ENCODE assay signal across 9 mouse cellular contexts in genomic region chr2:174463370-174463769, GRCm38 (mm10). TPM values are rescaled to one million over a fixed set of nuclear protein-coding genes. Genes with fewer than 3 reads are reported as not detected.
DNase-seq lines count a peak whose midpoint lies in the region; ATAC-seq lines count a peak whose summit lies in the region.
"Had no signal": no experiment of that assay in that cellular context is flagged by ENCODE, and none has a peak within 500 bp of the region (broad histone marks: within the 10 kb centered on the region; RNA-seq: fewer than 3 reads in every experiment).

No protein-coding gene starts in this region.

- H3K4me1 ChIP-seq in kidney, embryonic 16.5 days (ENCODE audit: insufficient read depth, low read length) = peaks cover 10% of the 10 kb centered on the region
- H3K4me1 ChIP-seq in forebrain, embryonic 15.5 days = peaks cover 11% of the 10 kb centered on the region
- peaks cover 14% of the 10 kb centered on the region for H3K4me1 ChIP-seq in limb, embryonic 13.5 days
- peaks cover 18% of the 10 kb centered on the region for H3K4me1 ChIP-seq in neural tube, embryonic 15.5 days

- peak overlapping the region; percentile 77 for H3K4me2 ChIP-seq in kidney, embryonic 16.5 days (replicated peaks; ENCODE audit: low read depth, low read length)
- H3K4me2 ChIP-seq in forebrain, embryonic 15.5 days (replicated peaks) = peak overlapping the region; percentile 89
- peak overlapping the region; percentile 97 for H3K4me2 ChIP-seq in limb, embryonic 13.5 days (replicated peaks)
- peak overlapping the region; percentile 95 for H3K4me2 ChIP-seq in neural tube, embryonic 15.5 days

- no peak for DNase-seq in kidney, adult 9 months
- DNase-seq in NIH3T3 (ENCODE audit: low read depth) = peak; percentile 6
- DNase-seq in adrenal gland, postnatal 25 days = no peak
- DNase-seq in left cerebral cortex, adult 11 months (ENCODE audit: low spot score) = no peak

- peak overlapping the region; percentile 76 for H3K27ac ChIP-seq in kidney, embryonic 16.5 days (ENCODE audit: low read length)
- no peak overlapping the region for H3K27ac ChIP-seq in forebrain, embryonic 15.5 days (replicated peaks)
- H3K27ac ChIP-seq in limb, embryonic 13.5 days = no peak overlapping the region; the same call in 1 of the 2 replicates
- peak overlapping the region; percentile 85 for H3K27ac ChIP-seq in neural tube, embryonic 15.5 days (replicated peaks)

- WGBS in kidney, embryonic 16.5 days = 38% methylated on average over 10 of the region's 10 CpGs
- WGBS in forebrain, embryonic 15.5 days = 38% methylated on average over 10 of the region's 10 CpGs
- 36% methylated on average over 10 of the region's 10 CpGs for WGBS in limb, embryonic 13.5 days
- WGBS in neural tube, embryonic 15.5 days = 40% methylated on average over 10 of the region's 10 CpGs

- peak; percentile 53 for ATAC-seq in kidney, embryonic 16.5 days (ENCODE audit: low FRiP score, low TSS enrichment)
- ATAC-seq in forebrain, embryonic 15.5 days (replicated peaks) = peak; percentile 46
- ATAC-seq in limb, embryonic 13.5 days (ENCODE audit: low FRiP score, low read depth) = peak; percentile 20; the same call in 1 of the 2 replicates
- peak; percentile 51; the same call in 1 of the 2 replicates for ATAC-seq in neural tube, embryonic 15.5 days (ENCODE audit: low FRiP score)

- no peaks in the 10 kb centered on the region for H3K9me3 ChIP-seq in kidney, embryonic 16.5 days (ENCODE audit: low read length)
- H3K9me3 ChIP-seq in forebrain, embryonic 15.5 days = no peaks in the 10 kb centered on the region
- no peaks in the 10 kb centered on the region for H3K9me3 ChIP-seq in limb, embryonic 13.5 days
- no peaks in the 10 kb centered on the region for H3K9me3 ChIP-seq in neural tube, embryonic 15.5 days (replicated peaks)

- peak overlapping the region; percentile 91 for H3K9ac ChIP-seq in kidney, embryonic 16.5 days (replicated peaks; ENCODE audit: low read length)
- peak overlapping the region; percentile 87 for H3K9ac ChIP-seq in forebrain, embryonic 15.5 days (replicated peaks)
- H3K9ac ChIP-seq in limb, embryonic 13.5 days = peak overlapping the region; percentile 83
- peak overlapping the region; percentile 89 for H3K9ac ChIP-seq in neural tube, embryonic 15.5 days (replicated peaks)

- H3K27me3 ChIP-seq in kidney, embryonic 16.5 days (ENCODE audit: insufficient read depth, low read length) = no peaks in the 10 kb centered on the region
- H3K27me3 ChIP-seq in forebrain, embryonic 15.5 days = no peaks in the 10 kb centered on the region
- no peaks in the 10 kb centered on the region for H3K27me3 ChIP-seq in limb, embryonic 13.5 days
- no peaks in the 10 kb centered on the region for H3K27me3 ChIP-seq in neural tube, embryonic 15.5 days (replicated peaks)

- peak overlapping the region; percentile 76 for H3K4me3 ChIP-seq in kidney, embryonic 16.5 days (ENCODE audit: low read length)
- peak overlapping the region; percentile 93 for H3K4me3 ChIP-seq in forebrain, embryonic 15.5 days
- peak overlapping the region; percentile 87 for H3K4me3 ChIP-seq in limb, embryonic 13.5 days
- peak overlapping the region; percentile 94 for H3K4me3 ChIP-seq in neural tube, embryonic 15.5 days (replicated peaks)

- peaks cover 47% of the 10 kb centered on the region for H3K36me3 ChIP-seq in kidney, embryonic 16.5 days (ENCODE audit: insufficient read depth, low read length)
- H3K36me3 ChIP-seq in forebrain, embryonic 15.5 days = peaks cover 39% of the 10 kb centered on the region
- peaks cover 60% of the 10 kb centered on the region for H3K36me3 ChIP-seq in limb, embryonic 13.5 days
- H3K36me3 ChIP-seq in neural tube, embryonic 15.5 days = peaks cover 45% of the 10 kb centered on the region

RNA-seq across cellular contexts. Expression of gene Atp5e, which starts 0.5 kb away (rescaled TPM):
- 700 and 708 TPM in 2 replicates for polyA plus RNA-seq in kidney, embryonic 16.5 days (2015; fragmentation: Nextera tagmentation; extraction: Ambion mirVana)
- polyA plus RNA-seq in forebrain, embryonic 15.5 days (2015; fragmentation: Nextera tagmentation; extraction: Ambion mirVana) = 668 and 672 TPM in 2 replicates
- 765 and 779 TPM in 2 replicates for polyA plus RNA-seq in limb, embryonic 13.5 days (2015; fragmentation: Nextera tagmentation; extraction: Ambion mirVana)
- 758 and 902 TPM in 2 replicates for polyA plus RNA-seq in neural tube, embryonic 15.5 days (2015; fragmentation: Nextera tagmentation; extraction: Ambion mirVana)
- 355 and 471 TPM in 2 replicates for total RNA-seq in adrenal gland, postnatal 25 days (2021)

RNA-seq across cellular contexts. Expression of gene Prelid3b, which starts 9.5 kb away (rescaled TPM):
- 113 and 115 TPM in 2 replicates for polyA plus RNA-seq in kidney, embryonic 16.5 days (2015; fragmentation: Nextera tagmentation; extraction: Ambion mirVana)
- 112 and 115 TPM in 2 replicates for polyA plus RNA-seq in forebrain, embryonic 15.5 days (2015; fragmentation: Nextera tagmentation; extraction: Ambion mirVana)
- 108 and 110 TPM in 2 replicates for polyA plus RNA-seq in limb, embryonic 13.5 days (2015; fragmentation: Nextera tagmentation; extraction: Ambion mirVana)
- 110 and 112 TPM in 2 replicates for polyA plus RNA-seq in neural tube, embryonic 15.5 days (2015; fragmentation: Nextera tagmentation; extraction: Ambion mirVana)
- 103 and 108 TPM in 2 replicates for total RNA-seq in adrenal gland, postnatal 25 days (2021)

RNA-seq across cellular contexts. Expression of gene Tubb1, which starts 12.9 kb away (rescaled TPM):
- 1.7 and 2.7 TPM in 2 replicates for polyA plus RNA-seq in kidney, embryonic 16.5 days (2015; fragmentation: Nextera tagmentation; extraction: Ambion mirVana)
- 0.59 and 0.91 TPM in 2 replicates for polyA plus RNA-seq in forebrain, embryonic 15.5 days (2015; fragmentation: Nextera tagmentation; extraction: Ambion mirVana)
- polyA plus RNA-seq in limb, embryonic 13.5 days (2015; fragmentation: Nextera tagmentation; extraction: Ambion mirVana) = 2.2 and 3.1 TPM in 2 replicates
- polyA plus RNA-seq in neural tube, embryonic 15.5 days (2015; fragmentation: Nextera tagmentation; extraction: Ambion mirVana) = 0.29 and 0.50 TPM in 2 replicates
- total RNA-seq in adrenal gland, postnatal 25 days (2021) = 0.73 TPM in 1 of 2 replicates, not detected in the other
- total RNA-seq: layer of hippocampus, postnatal 25 days had no signal

RNA-seq across cellular contexts. Expression of gene Ctsz, which starts 24.5 kb away (rescaled TPM):
- polyA plus RNA-seq in kidney, embryonic 16.5 days (2015; fragmentation: Nextera tagmentation; extraction: Ambion mirVana) = 153 and 173 TPM in 2 replicates
- 75.1 and 78.9 TPM in 2 replicates for polyA plus RNA-seq in forebrain, embryonic 15.5 days (2015; fragmentation: Nextera tagmentation; extraction: Ambion mirVana)
- 166 and 177 TPM in 2 replicates for polyA plus RNA-seq in limb, embryonic 13.5 days (2015; fragmentation: Nextera tagmentation; extraction: Ambion mirVana)
- polyA plus RNA-seq in neural tube, embryonic 15.5 days (2015; fragmentation: Nextera tagmentation; extraction: Ambion mirVana) = 85.7 and 106 TPM in 2 replicates
- total RNA-seq in adrenal gland, postnatal 25 days (2021) = 133 and 134 TPM in 2 replicates

RNA-seq across cellular contexts. Expression of gene Nelfcd, which starts 47.8 kb away (rescaled TPM):
- 132 and 137 TPM in 2 replicates for polyA plus RNA-seq in kidney, embryonic 16.5 days (2015; fragmentation: Nextera tagmentation; extraction: Ambion mirVana)
- 110 and 112 TPM in 2 replicates for polyA plus RNA-seq in forebrain, embryonic 15.5 days (2015; fragmentation: Nextera tagmentation; extraction: Ambion mirVana)
- 144 and 148 TPM in 2 replicates for polyA plus RNA-seq in limb, embryonic 13.5 days (2015; fragmentation: Nextera tagmentation; extraction: Ambion mirVana)
- polyA plus RNA-seq in neural tube, embryonic 15.5 days (2015; fragmentation: Nextera tagmentation; extraction: Ambion mirVana) = 101 TPM in 2 replicates
- total RNA-seq in adrenal gland, postnatal 25 days (2021) = 61.9 and 63.7 TPM in 2 replicates

Comparison
In these comparisons a context has a peak if more than half of its experiments do, and no peak if none do; other contexts are left out.
1. H3K27ac ChIP-seq: peak in kidney, embryonic 16.5 days (single experiment) and neural tube, embryonic 15.5 days (single experiment); none in forebrain, embryonic 15.5 days (single experiment) and limb, embryonic 13.5 days (single experiment).
2. Peak in every context shown above with its lines, with median percentiles within 50 percentile points of each other: ATAC-seq, H3K4me2 ChIP-seq, H3K4me3 ChIP-seq and H3K9ac ChIP-seq.